Mouse (Mus musculus) small intestine, adult 2 months (tissue): ENCODE results near the gene Il18rap. TPM values are rescaled to one million over a fixed set of nuclear protein-coding genes. Genes with fewer than 3 reads are reported as not detected.
A peak's percentile ranks its signal among the peaks of the same experiment; 100 is the strongest.

Experiments
- H3K27ac ChIP-seq: fragments of 200-500 bp; 2 replicates; pipeline ENCODE4 v1.5.1; 2012; ENCODE audit warnings: low read depth, low read length, control low read depth, inconsistent platforms; ENCODE audit not compliant: insufficient read depth
- H3K27me3 ChIP-seq: fragments of 200-500 bp; 2 replicates; pipeline ENCODE4 v1.6.1; 2012; ENCODE audit warnings: mild to moderate bottlenecking, moderate library complexity, low read length, inconsistent platforms; ENCODE audit not compliant: control insufficient read depth, insufficient read depth
- H3K36me3 ChIP-seq: fragments of 200-500 bp; 2 replicates; pipeline ENCODE4 v1.6.1; 2012; ENCODE audit warnings: mild to moderate bottlenecking, low read length, control low read depth, inconsistent platforms; ENCODE audit not compliant: control insufficient read depth, insufficient read depth
- H3K4me1 ChIP-seq: fragments of 200-500 bp; 2 replicates; pipeline ENCODE4 v1.6.1; 2012; ENCODE audit warnings: low read length, inconsistent platforms, mixed read lengths; ENCODE audit not compliant: control insufficient read depth, insufficient read depth, insufficient read length
- H3K4me3 ChIP-seq: fragments of 200-500 bp; 2 replicates; pipeline ENCODE4 v1.5.1; 2012; ENCODE audit warnings: low read depth, mild to moderate bottlenecking, control low read depth, inconsistent platforms, low read length, moderate library complexity
- CTCF ChIP-seq: fragments of 200-500 bp; IDR thresholded peaks from 2 replicates; pipeline ENCODE4 v1.5.1; 2012; ENCODE audit warnings: low read depth, mild to moderate bottlenecking, control low read depth, inconsistent platforms, low read length, moderate library complexity, mixed read lengths; ENCODE audit not compliant: insufficient replicate concordance, insufficient read length; ENCODE audit errors: extremely low read depth
- POLR2A ChIP-seq: fragments of 200-500 bp; IDR thresholded peaks from 2 replicates; pipeline ENCODE4 v1.6.1; 2012; ENCODE audit warnings: low read depth, mild to moderate bottlenecking, control low read depth, inconsistent platforms, low read length, moderate library complexity
- WGBS: fragments of 180-500 bp; shearing (Covaris S2); methylation state at CpG from one replicate; pipeline ENCODE4 v1.1.7; 2018; 5-methylcytosine and 5-hydroxymethylcytosine counted together
- polyA plus RNA-seq: library from polyadenylated mRNA; depleted of rRNA; stranded (reverse); fragments of >200 nt; gene quantifications from 2 replicates; pipeline ENCODE4 v1.2.3, GENCODE M21; 2012

The Il18rap gene
- polyA plus RNA-seq, 1 experiment = 0.19 TPM

- no peaks in the 10 kb centered on the region for H3K4me1 ChIP-seq
- no peaks in the 10 kb centered on the region for H3K36me3 ChIP-seq
- no peak overlapping the region for H3K27ac ChIP-seq
- H3K4me3 ChIP-seq = no peak overlapping the region
- no peaks in the 10 kb centered on the region for H3K27me3 ChIP-seq
- TF ChIP-seq POLR2A (no peak), CTCF (no peak)
- 0% methylated on average over 2 of the region's 2 CpGs for WGBS
Measured at GRCm38 (mm10) chr1:40544650-40545049, 29.5 kb downstream of the Il18rap start.

- Histone ChIP-seq H3K27ac (no peak overlapping the region), H3K36me3 (no peaks in the 10 kb centered on the region), H3K4me3 (no peak overlapping the region), H3K27me3 (no peaks in the 10 kb centered on the region), H3K4me1 (no peaks in the 10 kb centered on the region)
- TF ChIP-seq CTCF (no peak), POLR2A (no peak)
- 76% methylated on average over 4 of the region's 4 CpGs for WGBS
Measured at GRCm38 (mm10) chr1:40546645-40547044, 31.5 kb downstream of the Il18rap start.

- H3K27me3 ChIP-seq = no peaks in the 10 kb centered on the region
- TF ChIP-seq CTCF (no peak), POLR2A (no peak)
- no peaks in the 10 kb centered on the region for H3K36me3 ChIP-seq
- H3K4me3 ChIP-seq = no peak overlapping the region
- H3K4me1 ChIP-seq = no peaks in the 10 kb centered on the region
- no peak overlapping the region for H3K27ac ChIP-seq
- WGBS = 67% methylated on average over 11 of the region's 11 CpGs
Measured at GRCm38 (mm10) chr1:40547064-40547572, 32.0 kb downstream of the Il18rap start.

GRCm38 (mm10) chr1:40547762-40548161 lies 32.6 kb downstream of the Il18rap start:
- 19% methylated on average over 10 of the region's 10 CpGs for WGBS
- H3K4me1 ChIP-seq = no peaks in the 10 kb centered on the region
- H3K27me3 ChIP-seq = no peaks in the 10 kb centered on the region
- no peak overlapping the region for H3K27ac ChIP-seq
- no peak overlapping the region for H3K4me3 ChIP-seq
- H3K36me3 ChIP-seq = no peaks in the 10 kb centered on the region
- no peak for TF ChIP-seq POLR2A
- TF ChIP-seq CTCF = no peak

GRCm38 (mm10) chr1:40569374-40569773 lies 54.2 kb downstream of the Il18rap start:
- TF ChIP-seq POLR2A (no peak), CTCF (no peak)
- H3K36me3 ChIP-seq = no peaks in the 10 kb centered on the region
- H3K27me3 ChIP-seq = no peaks in the 10 kb centered on the region
- no peak overlapping the region for H3K4me3 ChIP-seq
- no peak overlapping the region for H3K27ac ChIP-seq
- H3K4me1 ChIP-seq = no peaks in the 10 kb centered on the region
- 43% methylated on average over 4 of the region's 4 CpGs for WGBS

GRCm38 (mm10) chr1:40579784-40580183 lies 64.6 kb downstream of the Il18rap start, which contains the start of gene Slc9a4:
TSS of gene Slc9a4 (plus strand) at chr1:40580081.
- WGBS = 3% methylated on average over 7 of the region's 7 CpGs
- TF ChIP-seq POLR2A (no peak), CTCF (peak; percentile 58; the same call in 1 of the 2 replicates)

GRCm38 (mm10) chr1:40580269-40580668 lies 65.1 kb downstream of the Il18rap start:
- Histone ChIP-seq H3K4me1 (peaks cover 4% of the 10 kb centered on the region; the same call in 1 of the 2 replicates), H3K4me3 (no peak overlapping the region), H3K27ac (no peak overlapping the region), H3K36me3 (no peaks in the 10 kb centered on the region), H3K27me3 (no peaks in the 10 kb centered on the region)
- TF ChIP-seq POLR2A (no peak; the same call in 1 of the 2 replicates), CTCF (no peak)
- WGBS = 23% methylated on average over 14 of the region's 14 CpGs

More at GRCm38 (mm10) chr1:40579784-40580183, 64.6 kb downstream of the Il18rap start, which contains the start of gene Slc9a4:
- no peak within 1 kb of the TSS for H3K27ac ChIP-seq
- H3K27me3 ChIP-seq = no peaks in the 10 kb centered on the region
- peak within 1 kb of the TSS; percentile 56 for H3K4me3 ChIP-seq
- H3K4me1 ChIP-seq = peaks cover 4% of the 10 kb centered on the region; the same call in 1 of the 2 replicates
- no peaks in the 10 kb centered on the region for H3K36me3 ChIP-seq
